Mouse (Mus musculus) stomach, postnatal 0 days (tissue): ENCODE data around the gene Scgb1c1. TPM values are rescaled to one million over a fixed set of nuclear protein-coding genes. Genes with fewer than 3 reads are reported as not detected.

ENCODE experiments used
- ATAC-seq: fragments of 200-750 bp; cut with Nextera tagmentation; 2 replicates; pipeline ENCODE4 v1.8.0; 2017; ENCODE audit not compliant: low FRiP score, low TSS enrichment
- DNase-seq: peaks from one replicate; pipeline ENCODE4 v3.0.0-alpha.2; 2016; ENCODE audit warnings: low spot score
- H3K27ac ChIP-seq: fragments of 300-500 bp; sonication (generic); replicated peaks from 2 replicates; pipeline ENCODE4 v1.5.1; 2014; ENCODE audit warnings: mild to moderate bottlenecking, control low read depth
- H3K27me3 ChIP-seq: fragments of 300-500 bp; sonication (generic); 2 replicates; pipeline ENCODE4 v1.6.1; 2014; ENCODE audit warnings: low read length; ENCODE audit not compliant: control insufficient read depth, insufficient read depth
- H3K36me3 ChIP-seq: fragments of 300-500 bp; sonication (generic); 2 replicates; pipeline ENCODE4 v1.6.1; 2014; ENCODE audit warnings: low read length, mixed read lengths; ENCODE audit not compliant: control insufficient read depth, insufficient read depth
- H3K4me1 ChIP-seq: fragments of 300-500 bp; sonication (generic); replicated peaks from 2 replicates; pipeline ENCODE4 v1.6.1; 2014; ENCODE audit warnings: antibody characterized with exemption; ENCODE audit not compliant: control insufficient read depth, insufficient read depth
- H3K4me2 ChIP-seq: fragments of 300-500 bp; sonication (generic); replicated peaks from 2 replicates; pipeline ENCODE4 v1.6.1; 2014; ENCODE audit warnings: low read depth, mild to moderate bottlenecking, control low read depth, moderate library complexity
- H3K4me3 ChIP-seq: fragments of 300-500 bp; sonication (generic); 2 replicates; pipeline ENCODE4 v1.5.1; 2014; ENCODE audit warnings: low read depth, low read length, control low read depth
- H3K9ac ChIP-seq: fragments of 300-500 bp; sonication (generic); 2 replicates; pipeline ENCODE4 v1.6.1; 2014; ENCODE audit warnings: mild to moderate bottlenecking, low read length, control low read depth, mixed read lengths
- H3K9me3 ChIP-seq: fragments of 300-500 bp; sonication (generic); 2 replicates; pipeline ENCODE4 v1.6.1; 2016; ENCODE audit warnings: low read length; ENCODE audit not compliant: control insufficient read depth
- CTCF ChIP-seq: IDR thresholded peaks from 2 replicates; pipeline ENCODE4 v1.5.1; 2016; ENCODE audit warnings: antibody characterized with exemption, low read depth, mild to moderate bottlenecking, moderate library complexity
- EP300 ChIP-seq: optimal IDR thresholded peaks from 2 replicates; pipeline ENCODE3; 2016; ENCODE audit warnings: antibody characterized with exemption
- WGBS: fragments of 180-500 bp; shearing (Covaris S2); extraction: QIAGEN DNeasy Blood & Tissue Kit; methylation state at CpG from one replicate; pipeline ENCODE4 v1.1.7; 2014; 5-methylcytosine and 5-hydroxymethylcytosine counted together
- polyA plus RNA-seq: library from polyadenylated mRNA; unstranded; fragments of >200 nt; fragmentation: Nextera tagmentation; extraction: Ambion mirVana; gene quantifications from 2 replicates; pipeline ENCODE4 v1.2.1, GENCODE M21; 2015

The Scgb1c1 gene
- polyA plus RNA-seq, 1 experiment from 2014 or later: not detected

DNA sequence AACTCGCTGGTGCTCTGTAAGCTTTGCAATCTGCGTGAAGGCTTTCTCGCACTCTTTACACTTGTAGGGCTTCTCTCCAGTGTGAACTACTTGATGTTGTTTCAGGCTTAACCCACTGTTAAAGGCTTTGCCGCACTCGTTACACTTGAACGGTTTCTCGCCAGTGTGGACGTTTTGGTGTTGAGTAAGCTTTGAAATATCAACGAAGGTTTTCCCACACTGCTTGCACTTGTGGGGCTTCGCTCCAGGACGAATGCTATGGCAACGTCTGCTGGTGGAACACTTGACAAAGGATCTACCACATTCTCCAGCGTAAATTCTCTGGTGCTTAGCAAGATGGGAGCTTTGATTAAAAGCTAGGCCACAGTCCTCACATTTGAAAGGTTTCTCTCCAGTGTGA is 33.6 kb upstream of the Scgb1c1 start:
- Histone ChIP-seq H3K4me1 (no peaks in the 10 kb centered on the region), H3K4me2 (no peak overlapping the region), H3K27me3 (no peaks in the 10 kb centered on the region), H3K27ac (no peak overlapping the region), H3K9ac (no peak overlapping the region), H3K36me3 (no peaks in the 10 kb centered on the region), H3K9me3 (no peaks in the 10 kb centered on the region), H3K4me3 (no peak overlapping the region)
- ATAC-seq: no peak
- WGBS: 87% methylated on average over 13 of the region's 13 CpGs
- no peak for DNase-seq
- no peak for TF ChIP-seq CTCF
- TF ChIP-seq EP300: no peak

DNA sequence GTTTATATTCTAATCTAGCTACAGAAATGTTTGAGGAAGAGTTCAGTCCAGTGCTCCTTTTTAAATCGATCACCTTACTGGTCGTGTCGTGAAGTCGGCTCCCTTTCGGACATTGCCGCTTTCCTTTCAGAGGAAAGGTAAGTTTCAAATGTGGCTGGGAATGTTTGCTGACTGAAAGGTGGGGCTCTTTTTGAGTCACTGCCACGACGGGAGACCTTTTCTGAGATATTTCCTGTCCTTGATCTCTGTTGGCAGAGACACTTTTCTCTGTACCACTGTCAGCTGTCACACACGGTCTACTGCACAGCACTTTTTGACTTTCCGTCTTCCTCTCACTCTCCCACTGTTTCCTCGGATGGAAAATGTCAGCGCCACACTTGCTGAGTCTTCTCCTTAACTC is 32.5 kb upstream of the Scgb1c1 start:
- ATAC-seq: no peak
- H3K27me3 ChIP-seq: no peaks in the 10 kb centered on the region
- no peak overlapping the region for H3K9ac ChIP-seq
- TF ChIP-seq CTCF: no peak
- TF ChIP-seq EP300: no peak
- no peak for DNase-seq
- H3K36me3 ChIP-seq: no peaks in the 10 kb centered on the region
- no peak overlapping the region for H3K27ac ChIP-seq
- no peaks in the 10 kb centered on the region for H3K4me1 ChIP-seq
- 77% methylated on average over 12 of the region's 12 CpGs for WGBS
- no peak overlapping the region for H3K4me2 ChIP-seq
- no peak overlapping the region for H3K4me3 ChIP-seq
- no peaks in the 10 kb centered on the region for H3K9me3 ChIP-seq

DNA sequence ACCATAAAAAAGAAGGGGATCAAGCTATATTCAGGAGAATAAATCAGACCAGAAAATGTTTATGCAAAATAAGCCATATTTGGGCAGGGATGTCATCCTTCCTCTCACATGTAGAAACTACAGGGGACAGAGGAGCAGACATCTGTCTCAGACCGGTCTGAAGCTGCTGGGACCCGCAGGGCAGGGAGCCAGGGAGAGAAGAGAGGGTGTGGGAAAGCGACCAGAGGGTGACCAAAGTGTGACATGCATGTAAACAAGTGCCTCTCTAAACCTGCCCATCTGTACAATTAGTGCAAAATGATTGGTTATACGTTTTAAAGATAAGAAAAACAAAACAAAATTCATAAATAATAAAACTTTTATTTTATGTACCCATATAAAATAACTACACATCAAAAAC is 25.2 kb upstream of the Scgb1c1 start:
- Histone ChIP-seq H3K36me3 (no peaks in the 10 kb centered on the region), H3K9me3 (no peaks in the 10 kb centered on the region), H3K4me1 (no peaks in the 10 kb centered on the region), H3K4me2 (no peak overlapping the region), H3K27me3 (no peaks in the 10 kb centered on the region), H3K4me3 (no peak overlapping the region), H3K27ac (no peak overlapping the region), H3K9ac (no peak overlapping the region)
- DNase-seq (no peak), ATAC-seq (no peak)
- TF ChIP-seq EP300: no peak
- 53% methylated on average over 4 of the region's 4 CpGs for WGBS

DNA sequence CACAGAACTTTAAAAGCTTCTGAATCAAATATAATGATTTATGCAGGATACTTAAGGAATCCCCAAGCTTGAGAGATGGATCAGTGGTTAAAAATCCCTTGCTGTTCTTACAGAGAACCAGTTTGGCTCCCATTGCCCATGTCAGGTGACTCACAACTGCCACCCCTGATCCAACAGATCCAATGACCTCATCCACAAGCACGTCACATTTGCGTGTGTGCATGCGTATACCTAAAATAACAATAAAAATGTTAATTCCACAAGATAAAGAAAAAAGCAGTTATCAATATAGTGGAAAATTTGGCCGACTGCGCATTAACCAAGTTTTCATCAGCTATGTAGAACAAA is 24.1 kb upstream of the Scgb1c1 start:
- Histone ChIP-seq H3K9ac (no peak overlapping the region), H3K4me2 (peak overlapping the region; percentile 63)
- TF ChIP-seq EP300 (no peak), CTCF (no peak)

DNA sequence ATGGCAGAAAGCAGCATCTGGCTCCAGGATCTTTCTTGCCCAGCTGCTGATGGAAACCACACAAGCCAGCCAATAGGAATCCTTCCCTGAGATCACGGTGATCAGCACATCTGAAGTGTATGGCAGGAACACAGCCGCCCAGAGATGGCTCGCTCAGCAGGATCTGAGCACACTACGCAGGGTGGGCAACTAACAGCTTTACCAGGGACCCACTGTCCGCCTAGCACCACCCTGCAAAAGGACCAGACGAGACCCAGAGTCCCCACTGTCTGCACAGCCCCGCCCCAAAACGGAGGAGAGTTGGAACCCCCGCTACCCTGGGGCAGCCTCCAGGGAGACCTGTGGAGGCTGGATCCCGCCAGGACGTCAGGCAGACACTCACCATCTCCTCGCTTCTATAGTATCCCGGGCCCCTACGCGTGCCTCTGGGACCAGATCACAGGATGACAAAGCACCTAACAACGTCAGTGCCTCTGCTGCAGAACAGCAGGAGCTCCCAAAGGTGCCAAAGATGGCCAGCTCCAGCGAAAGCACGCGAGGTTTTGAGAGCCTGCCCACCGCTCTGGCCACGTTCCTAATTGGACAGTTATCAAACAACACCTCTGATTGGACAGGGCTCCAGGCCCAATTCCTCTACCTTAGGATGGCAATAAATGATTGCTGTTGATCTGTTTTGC is 23.6 kb upstream of the Scgb1c1 start, which contains the start of gene Zfp941:
Gene Zfp941, minus strand, starts transcription at position 526 of the 677 bp plus-strand sequence.
- peak within 1 kb of the TSS; percentile 48; the same call in 1 of the 2 replicates for H3K9ac ChIP-seq
- WGBS: 2% methylated on average over 21 of the region's 21 CpGs
- ATAC-seq (peak; percentile 67), DNase-seq (peak; percentile 46)
- no peaks in the 10 kb centered on the region for H3K4me1 ChIP-seq
- no peaks in the 10 kb centered on the region for H3K27me3 ChIP-seq
- H3K4me2 ChIP-seq: peak within 1 kb of the TSS; percentile 63
- no peak within 1 kb of the TSS for H3K27ac ChIP-seq
- H3K4me3 ChIP-seq: peak within 1 kb of the TSS; percentile 36
- no peaks in the 10 kb centered on the region for H3K9me3 ChIP-seq
- no peaks in the 10 kb centered on the region for H3K36me3 ChIP-seq
- TF ChIP-seq EP300 (no peak), CTCF (no peak)

More for the DNA sequence above, 24.1 kb upstream of the Scgb1c1 start:
- H3K36me3 ChIP-seq: no peaks in the 10 kb centered on the region
- H3K27ac ChIP-seq: no peak overlapping the region
- peak overlapping the region; percentile 36; the same call in 1 of the 2 replicates for H3K4me3 ChIP-seq
- H3K9me3 ChIP-seq: no peaks in the 10 kb centered on the region
- no peak for DNase-seq
- H3K27me3 ChIP-seq: no peaks in the 10 kb centered on the region
- no peak for ATAC-seq
- WGBS: 51% methylated on average over 5 of the region's 5 CpGs
- no peaks in the 10 kb centered on the region for H3K4me1 ChIP-seq

DNA sequence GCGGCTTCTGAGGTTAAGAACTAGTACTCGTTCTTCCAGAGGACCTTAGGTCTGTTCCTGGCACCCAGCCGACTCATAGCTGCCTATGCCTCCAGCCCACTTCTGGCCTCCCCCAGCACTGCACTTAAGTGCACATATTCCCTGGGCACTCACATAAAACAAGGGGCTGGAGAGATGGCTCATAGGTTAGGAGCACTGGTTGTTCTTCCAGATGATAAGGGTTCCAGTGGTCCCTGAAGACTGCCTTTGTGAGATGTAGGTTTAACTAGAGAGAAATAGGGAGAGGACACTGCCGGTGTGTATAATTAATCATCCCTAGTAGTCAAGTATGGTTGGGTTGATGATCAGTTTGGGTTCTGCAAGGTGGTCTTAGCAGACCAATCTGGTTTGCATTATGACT is 22.6 kb upstream of the Scgb1c1 start:
- Histone ChIP-seq H3K4me3 (no peak overlapping the region), H3K36me3 (no peaks in the 10 kb centered on the region), H3K27ac (no peak overlapping the region), H3K4me1 (no peaks in the 10 kb centered on the region), H3K4me2 (no peak overlapping the region), H3K9ac (no peak overlapping the region), H3K27me3 (no peaks in the 10 kb centered on the region), H3K9me3 (no peaks in the 10 kb centered on the region)
- WGBS: 88% methylated on average over 4 of the region's 4 CpGs
- no peak for DNase-seq
- TF ChIP-seq EP300: no peak
- TF ChIP-seq CTCF: no peak
- no peak for ATAC-seq
